Mouse (Mus musculus) liver, embryonic 13.5 days (tissue): ENCODE data around the gene Elobl. TPM values are rescaled to one million over a fixed set of nuclear protein-coding genes. Genes with fewer than 3 reads are reported as not detected.
A peak's percentile ranks its signal among the peaks of the same experiment; 100 is the strongest.
"Not testable (repeated sequence)": the region's sequence is repeated elsewhere in the genome, so short reads cannot be mapped to it uniquely, and the experiment has no call there.

Experiments
- ATAC-seq: fragments of 200-750 bp; cut with Nextera tagmentation; 2 replicates; pipeline ENCODE4 v1.8.0; 2017; ENCODE audit warnings: low read depth, mild to moderate bottlenecking, moderate number of reproducible peaks, moderate library complexity
- DNase-seq: peaks from one replicate; pipeline ENCODE4 v3.0.0; 2022
- H3K27ac ChIP-seq: fragments of 300-500 bp; sonication (generic); 2 replicates; pipeline ENCODE4 v1.5.1; 2015; ENCODE audit warnings: moderate library complexity, mild to moderate bottlenecking, inconsistent platforms
- H3K27me3 ChIP-seq: fragments of 300-500 bp; sonication (generic); 2 replicates; pipeline ENCODE4 v1.6.1; 2015; ENCODE audit warnings: mild to moderate bottlenecking, inconsistent platforms
- H3K36me3 ChIP-seq: fragments of 300-500 bp; sonication (generic); 2 replicates; pipeline ENCODE4 v1.6.1; 2015; ENCODE audit warnings: mild to moderate bottlenecking, inconsistent platforms
- H3K4me1 ChIP-seq: fragments of 300-500 bp; sonication (generic); replicated peaks from 2 replicates; pipeline ENCODE4 v1.6.1; 2015; ENCODE audit warnings: inconsistent platforms
- H3K4me2 ChIP-seq: fragments of 300-500 bp; sonication (generic); 2 replicates; pipeline ENCODE4 v1.6.1; 2015; ENCODE audit warnings: inconsistent platforms, mild to moderate bottlenecking, moderate library complexity
- H3K4me3 ChIP-seq: fragments of 300-500 bp; sonication (generic); replicated peaks from 2 replicates; pipeline ENCODE4 v1.5.1; 2015; ENCODE audit warnings: mild to moderate bottlenecking, inconsistent platforms
- H3K9ac ChIP-seq: fragments of 300-500 bp; sonication (generic); 2 replicates; pipeline ENCODE4 v1.6.1; 2015; ENCODE audit warnings: mild to moderate bottlenecking, inconsistent platforms
- H3K9me3 ChIP-seq: fragments of 300-500 bp; sonication (generic); replicated peaks from 2 replicates; pipeline ENCODE4 v1.6.1; 2016; ENCODE audit warnings: inconsistent platforms
- WGBS: fragments of 180-500 bp; shearing (Covaris S2); methylation state at CpG from one replicate; pipeline ENCODE4 v1.1.7; 2015; ENCODE audit not compliant: insufficient replicate concordance; 5-methylcytosine and 5-hydroxymethylcytosine counted together
- polyA plus RNA-seq: library from polyadenylated mRNA; unstranded; fragments of >200 nt; fragmentation: Nextera tagmentation; extraction: Ambion mirVana; gene quantifications from 2 replicates; pipeline ENCODE4 v1.2.1, GENCODE M21; 2015

The Elobl gene
- polyA plus RNA-seq, 1 experiment from 2014 or later: not detected

DNA sequence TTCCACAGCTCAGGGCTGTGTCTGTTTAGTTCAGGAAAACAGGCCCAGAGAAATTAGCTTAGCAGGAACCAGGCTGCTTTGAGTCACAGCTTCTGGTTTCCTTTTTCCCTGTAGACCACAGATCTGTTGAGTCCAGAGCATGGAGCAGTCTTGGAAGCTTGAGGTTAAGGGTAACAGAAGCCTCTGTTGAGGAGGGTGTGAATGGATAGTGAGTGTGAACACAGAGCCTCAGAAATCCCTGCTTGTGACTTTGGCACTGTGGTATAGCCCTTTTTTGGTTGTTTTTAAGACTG lies 33.7 kb upstream of the Elobl start:
- peak overlapping the region; percentile 78 for H3K4me3 ChIP-seq
- H3K27ac ChIP-seq: peak overlapping the region; percentile 80
- H3K4me2 ChIP-seq: peak overlapping the region; percentile 91
- H3K27me3 ChIP-seq: no peaks in the 10 kb centered on the region
- DNase-seq (no peak), ATAC-seq (no peak)
- H3K4me1 ChIP-seq: peaks cover 81% of the 10 kb centered on the region
- peak overlapping the region; percentile 89 for H3K9ac ChIP-seq
- H3K9me3 ChIP-seq: no peaks in the 10 kb centered on the region
- H3K36me3 ChIP-seq: peaks cover 29% of the 10 kb centered on the region

DNA sequence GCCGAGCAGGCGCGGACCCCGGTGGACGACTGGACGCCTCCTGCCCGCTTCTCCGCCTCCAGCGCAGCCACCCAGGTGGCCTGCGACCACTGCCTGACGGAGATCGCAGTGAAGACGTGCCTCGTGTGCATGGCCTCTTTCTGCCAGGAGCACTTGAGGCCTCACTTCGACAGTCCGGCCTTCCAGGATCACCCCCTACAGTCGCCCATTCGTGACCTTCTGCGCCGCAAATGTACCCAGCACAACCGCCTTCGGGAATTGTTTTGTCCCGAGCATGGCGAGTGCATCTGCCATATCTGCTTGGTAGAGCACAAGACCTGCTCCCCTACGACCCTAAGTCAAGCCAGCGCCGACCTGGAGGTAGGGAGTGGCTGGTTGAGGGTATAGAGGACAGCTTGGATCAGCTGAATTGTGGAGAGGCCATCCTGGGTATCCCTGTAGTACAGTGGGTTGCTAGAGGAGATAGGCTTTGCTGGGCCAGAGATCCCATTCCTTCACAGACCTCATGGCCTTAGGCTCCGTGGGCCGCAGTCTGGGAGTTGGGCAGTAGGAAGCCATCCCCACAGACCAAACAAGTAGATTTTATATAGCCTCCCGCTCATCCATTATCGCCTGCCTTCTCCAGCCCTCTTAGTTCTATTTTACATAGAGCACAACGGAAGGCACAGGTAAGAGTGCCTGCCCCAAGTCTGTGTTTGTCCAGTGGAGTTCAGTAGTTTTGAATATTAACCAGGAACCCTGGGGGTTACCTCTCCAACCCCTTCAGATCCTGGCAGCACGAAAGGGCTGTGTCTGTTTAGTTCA lies 33.2 kb upstream of the Elobl start:
- DNase-seq: no peak
- ATAC-seq: peak; percentile 22
- peaks cover 77% of the 10 kb centered on the region for H3K4me1 ChIP-seq

DNA sequence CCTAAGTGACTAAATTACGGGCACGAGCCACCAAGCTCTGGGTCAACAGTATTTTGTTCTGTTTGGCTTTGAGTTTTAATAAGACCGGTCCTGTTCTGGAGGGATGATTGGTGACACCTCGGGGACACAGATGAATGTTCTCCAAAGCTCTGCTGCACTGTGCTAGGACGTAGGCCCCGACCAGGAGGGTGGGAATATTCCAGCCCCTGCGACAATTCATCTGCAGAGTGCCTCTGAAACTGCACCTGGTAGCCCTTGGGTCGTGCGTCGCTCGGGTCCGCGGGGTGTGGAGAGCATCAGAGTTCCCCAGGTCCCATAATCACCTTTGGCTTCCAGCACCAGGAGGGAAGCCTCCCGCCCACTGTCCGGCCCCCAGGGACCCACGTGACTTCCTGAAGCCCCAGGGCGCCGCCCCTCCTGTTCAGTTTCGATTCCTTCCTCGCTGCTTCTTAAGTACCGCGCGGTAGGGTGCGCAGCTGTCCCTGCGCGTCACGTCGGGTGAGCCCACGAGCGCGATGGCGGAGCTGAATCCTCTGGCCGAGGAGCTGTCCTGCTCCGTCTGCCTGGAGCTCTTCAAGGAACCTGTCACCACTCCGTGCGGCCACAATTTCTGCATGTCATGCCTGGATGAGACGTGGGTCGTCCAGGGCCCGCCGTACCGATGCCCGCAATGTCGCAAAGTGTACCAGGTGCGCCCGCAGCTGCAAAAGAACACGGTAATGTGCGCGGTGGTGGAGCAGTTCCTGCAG lies 32.4 kb upstream of the Elobl start, which contains the start of gene Trim25:
Trim25 (plus strand) TSS at position 403 of the 749 bp plus-strand sequence.
- H3K27ac ChIP-seq: peak within 1 kb of the TSS; percentile 80

More for the DNA sequence above, 33.2 kb upstream of the Elobl start:
- H3K36me3 ChIP-seq: peaks cover 23% of the 10 kb centered on the region
- H3K9ac ChIP-seq: peak overlapping the region; percentile 89
- H3K4me3 ChIP-seq: peak overlapping the region; percentile 78
- no peaks in the 10 kb centered on the region for H3K9me3 ChIP-seq
- 4% methylated on average over 33 of the region's 33 CpGs for WGBS
- H3K27ac ChIP-seq: peak overlapping the region; percentile 80
- no peaks in the 10 kb centered on the region for H3K27me3 ChIP-seq
- H3K4me2 ChIP-seq: peak overlapping the region; percentile 91

DNA sequence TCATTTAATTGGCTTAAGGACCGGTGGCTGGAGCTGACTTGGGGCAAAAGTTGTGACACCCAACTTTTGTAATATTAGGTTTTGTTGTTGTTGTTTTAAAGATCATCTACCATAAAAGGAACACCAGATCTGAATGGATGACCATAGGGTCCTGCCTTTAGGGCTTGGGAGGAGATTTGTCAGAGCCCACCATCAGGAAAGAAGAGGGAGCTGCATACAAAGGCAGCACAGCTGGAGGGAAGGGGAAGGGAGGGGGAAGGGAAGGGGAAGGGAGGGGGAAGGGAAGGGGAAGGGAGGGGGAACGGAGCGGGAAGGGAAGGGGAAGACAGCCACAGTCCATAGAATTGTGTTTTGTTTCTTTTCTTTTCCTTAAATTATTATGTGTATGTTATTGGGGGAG lies 31.7 kb upstream of the Elobl start:
- Histone ChIP-seq H3K9me3 (no peaks in the 10 kb centered on the region), H3K4me1 (peaks cover 69% of the 10 kb centered on the region), H3K27ac (peak overlapping the region; percentile 80), H3K36me3 (peaks cover 13% of the 10 kb centered on the region), H3K9ac (peak overlapping the region; percentile 89), H3K27me3 (no peaks in the 10 kb centered on the region), H3K4me2 (peak overlapping the region; percentile 91), H3K4me3 (peak overlapping the region; percentile 78)
- DNase-seq: no peak
- no peak for ATAC-seq
- 31% methylated on average over 3 of the region's 3 CpGs for WGBS

More for the DNA sequence above, 32.4 kb upstream of the Elobl start, which contains the start of gene Trim25:
- ATAC-seq (peak; percentile 93), DNase-seq (peak; percentile 92)
- WGBS: under 1% methylated on average over 48 of the region's 48 CpGs
- H3K27me3 ChIP-seq: no peaks in the 10 kb centered on the region
- peaks cover 72% of the 10 kb centered on the region for H3K4me1 ChIP-seq
- H3K36me3 ChIP-seq: peaks cover 17% of the 10 kb centered on the region
- H3K9me3 ChIP-seq: no peaks in the 10 kb centered on the region
- peak within 1 kb of the TSS; percentile 91 for H3K4me2 ChIP-seq
- H3K4me3 ChIP-seq: peak within 1 kb of the TSS; percentile 78
- peak within 1 kb of the TSS; percentile 89 for H3K9ac ChIP-seq

DNA sequence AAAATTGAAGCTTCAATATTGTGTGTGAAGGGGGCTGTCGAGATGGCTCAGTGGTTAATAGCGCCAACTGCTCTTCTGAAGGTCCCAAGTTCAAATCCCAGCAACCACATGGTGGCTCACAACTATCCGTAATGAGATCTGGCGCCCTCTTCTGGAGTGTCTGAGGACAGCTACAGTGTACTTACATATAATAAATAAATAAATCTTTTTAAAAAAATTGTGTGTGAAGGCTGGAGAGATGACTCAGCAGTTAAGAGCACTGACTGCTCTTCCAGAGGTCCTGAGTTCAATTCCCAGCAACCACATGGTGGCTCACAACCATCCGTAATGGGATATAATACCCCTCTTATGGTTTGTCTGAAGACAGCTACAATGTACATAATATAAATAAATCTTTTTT lies 30.6 kb upstream of the Elobl start:
- H3K27ac ChIP-seq, H3K9me3 ChIP-seq, H3K4me3 ChIP-seq, H3K36me3 ChIP-seq, H3K9ac ChIP-seq, H3K4me2 ChIP-seq, H3K27me3 ChIP-seq, DNase-seq, ATAC-seq: not testable (repeated sequence)
- 66% methylated on average over 5 of the region's 5 CpGs for WGBS
- peaks cover 59% of the 10 kb centered on the region for H3K4me1 ChIP-seq

DNA sequence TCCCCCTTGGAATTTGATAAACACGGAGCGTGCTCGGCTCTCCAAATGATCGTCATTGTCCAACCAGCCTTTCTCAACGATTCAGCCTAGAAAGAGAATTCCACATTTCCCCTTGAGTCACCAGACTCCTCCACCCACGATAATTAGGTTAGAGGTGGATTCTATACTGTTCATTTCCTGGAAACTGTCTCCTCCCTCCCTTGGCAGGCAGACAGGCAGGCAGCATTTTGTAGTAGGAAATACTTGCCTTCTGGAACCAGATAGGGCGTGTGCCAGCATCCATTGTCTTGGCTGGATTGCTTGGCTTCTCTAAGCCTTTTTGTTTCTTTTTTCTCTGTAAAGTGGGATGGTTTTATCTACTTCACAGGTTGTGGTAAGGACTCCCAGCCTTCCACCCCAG lies 29.7 kb upstream of the Elobl start:
- no peak overlapping the region for H3K4me2 ChIP-seq
- no peak overlapping the region for H3K4me3 ChIP-seq
- no peaks in the 10 kb centered on the region for H3K9me3 ChIP-seq
- DNase-seq (no peak), ATAC-seq (no peak)
- peaks cover 51% of the 10 kb centered on the region for H3K4me1 ChIP-seq
- no peak overlapping the region for H3K9ac ChIP-seq
- WGBS: 48% methylated on average over 7 of the region's 7 CpGs
- H3K27me3 ChIP-seq: no peaks in the 10 kb centered on the region
- H3K27ac ChIP-seq: no peak overlapping the region
- peaks cover 3% of the 10 kb centered on the region for H3K36me3 ChIP-seq

DNA sequence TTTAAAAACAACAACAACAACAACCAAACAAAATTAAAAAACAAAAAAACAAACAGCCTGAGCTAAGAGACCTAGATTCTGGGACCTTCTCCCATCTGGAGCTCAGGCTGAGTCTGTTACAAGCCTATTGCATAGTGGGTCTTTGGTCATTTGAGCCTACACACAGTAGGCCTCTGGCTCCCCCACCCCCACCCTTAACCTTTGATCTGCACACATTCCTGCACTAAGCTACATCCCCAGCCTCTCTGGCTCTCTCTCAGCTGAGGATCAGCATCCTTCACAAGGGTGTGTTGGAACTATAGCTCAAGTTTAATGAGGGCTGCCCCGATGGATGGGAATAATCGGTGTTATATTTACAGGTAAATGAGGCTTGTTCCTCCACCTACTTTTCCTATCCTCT lies 28.9 kb upstream of the Elobl start:
- Histone ChIP-seq H3K9ac (no peak overlapping the region), H3K4me3 (no peak overlapping the region), H3K4me1 (peaks cover 43% of the 10 kb centered on the region), H3K4me2 (no peak overlapping the region), H3K27me3 (no peaks in the 10 kb centered on the region), H3K9me3 (no peaks in the 10 kb centered on the region), H3K36me3 (peaks cover 7% of the 10 kb centered on the region), H3K27ac (no peak overlapping the region)
- ATAC-seq: no peak
- WGBS: 82% methylated on average over 2 of the region's 2 CpGs
- no peak for DNase-seq

DNA sequence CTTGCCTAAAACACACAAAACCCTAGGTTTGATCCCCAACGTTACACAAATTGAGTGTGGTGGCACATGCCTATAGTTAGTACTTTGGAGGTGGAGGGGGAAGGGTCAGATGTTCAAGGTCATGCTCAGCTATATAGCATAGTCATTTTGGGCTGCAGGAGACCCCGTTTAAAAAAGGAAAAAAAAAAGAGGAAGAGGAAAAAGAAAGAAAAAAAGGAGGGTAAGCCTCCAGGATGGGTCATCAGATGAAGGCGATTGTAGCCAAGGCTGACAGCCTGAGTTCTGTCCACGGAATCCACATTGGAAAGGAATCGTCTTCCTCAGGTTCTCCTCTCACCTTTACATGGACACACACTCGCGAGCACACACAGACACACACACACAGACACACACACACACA lies 27.8 kb upstream of the Elobl start:
- Histone ChIP-seq H3K4me1 (peaks cover 38% of the 10 kb centered on the region), H3K36me3 (peaks cover 8% of the 10 kb centered on the region; the same call in 1 of the 2 replicates), H3K27me3 (no peaks in the 10 kb centered on the region), H3K9ac (no peak overlapping the region), H3K4me2 (no peak overlapping the region), H3K27ac (no peak overlapping the region), H3K4me3 (no peak overlapping the region), H3K9me3 (no peaks in the 10 kb centered on the region)
- no peak for DNase-seq
- ATAC-seq: no peak
- WGBS: 65% methylated on average over 7 of the region's 7 CpGs

DNA sequence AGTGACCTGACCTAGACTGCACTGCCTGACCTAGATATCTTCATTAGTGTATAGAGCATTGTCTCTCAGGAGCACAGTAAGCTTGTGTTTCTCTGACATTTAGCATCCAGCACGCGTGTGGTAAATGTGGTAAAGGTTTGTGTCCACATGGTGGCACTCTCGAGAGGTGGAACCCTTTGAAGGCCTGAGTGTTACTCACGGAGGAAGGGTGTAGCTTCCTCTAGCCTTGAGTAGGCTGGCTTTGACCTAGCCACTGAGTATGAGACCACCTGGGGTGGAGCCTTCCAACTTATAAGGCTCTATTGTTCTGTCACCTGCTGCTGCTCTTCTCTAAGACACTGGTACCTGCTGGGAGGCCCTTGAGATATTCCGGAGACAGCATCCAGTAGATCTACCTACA lies 26.9 kb upstream of the Elobl start:
- Histone ChIP-seq H3K9me3 (no peaks in the 10 kb centered on the region), H3K4me3 (no peak overlapping the region), H3K4me1 (peaks cover 34% of the 10 kb centered on the region), H3K9ac (no peak overlapping the region), H3K27me3 (no peaks in the 10 kb centered on the region), H3K36me3 (peaks cover 8% of the 10 kb centered on the region; the same call in 1 of the 2 replicates), H3K27ac (no peak overlapping the region), H3K4me2 (no peak overlapping the region)
- DNase-seq (peak; percentile 48), ATAC-seq (peak; percentile 44; the same call in 1 of the 2 replicates)
- WGBS: 16% methylated on average over 5 of the region's 5 CpGs

DNA sequence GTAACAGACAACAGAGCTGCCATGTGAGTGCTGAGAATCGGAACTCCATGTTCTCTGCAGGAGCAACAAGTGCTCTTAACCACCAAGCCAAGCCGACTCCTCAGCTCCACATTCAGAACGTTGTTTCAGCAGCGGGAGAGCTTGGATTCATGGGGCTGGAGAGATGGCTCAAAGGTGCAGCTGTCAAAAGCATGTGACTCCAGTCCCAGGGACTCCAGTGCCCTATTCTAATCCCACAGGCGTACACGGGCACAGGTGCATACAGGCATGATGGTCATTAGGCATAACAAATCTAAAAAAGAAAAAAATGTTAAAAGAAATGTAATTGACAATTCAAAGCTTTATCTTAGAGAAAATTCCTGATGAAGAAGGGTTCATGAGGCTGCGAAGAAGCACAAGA lies 26.5 kb upstream of the Elobl start:
- Histone ChIP-seq H3K4me1 (peaks cover 31% of the 10 kb centered on the region), H3K9ac (no peak overlapping the region), H3K36me3 (peaks cover 8% of the 10 kb centered on the region; the same call in 1 of the 2 replicates), H3K27ac (no peak overlapping the region), H3K9me3 (no peaks in the 10 kb centered on the region), H3K4me3 (no peak overlapping the region), H3K4me2 (no peak overlapping the region), H3K27me3 (no peaks in the 10 kb centered on the region)
- DNase-seq: no peak
- ATAC-seq: no peak
- 49% methylated on average over 7 of the region's 7 CpGs for WGBS

DNA sequence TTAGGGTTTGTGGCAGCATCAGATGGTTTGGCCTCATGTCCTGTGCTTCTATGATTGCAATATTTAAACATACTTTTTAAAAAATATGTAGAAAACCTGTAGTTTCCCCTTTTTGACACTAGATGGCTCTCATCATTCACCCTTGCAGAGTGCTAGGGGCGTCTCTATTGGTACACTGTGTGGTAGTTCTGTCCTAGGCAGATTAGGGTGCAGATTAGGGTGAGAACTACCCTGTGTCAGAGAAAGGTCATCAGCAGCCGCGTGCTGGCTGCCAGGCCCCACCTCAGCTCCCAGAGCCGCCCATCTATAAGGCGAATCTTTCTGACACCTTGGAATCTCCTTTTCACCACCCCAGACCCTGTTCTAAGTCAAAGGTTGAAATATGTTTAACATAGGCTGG lies 22.8 kb upstream of the Elobl start:
- Histone ChIP-seq H3K27me3 (no peaks in the 10 kb centered on the region), H3K4me3 (no peak overlapping the region), H3K9ac (no peak overlapping the region), H3K4me1 (peaks cover 10% of the 10 kb centered on the region; the same call in 1 of the 2 replicates), H3K27ac (no peak overlapping the region; the same call in 1 of the 2 replicates), H3K4me2 (no peak overlapping the region), H3K9me3 (no peaks in the 10 kb centered on the region), H3K36me3 (peaks cover 22% of the 10 kb centered on the region)
- peak; percentile 89 for ATAC-seq
- WGBS: 29% methylated on average over 5 of the region's 5 CpGs
- peak; percentile 35 for DNase-seq
